Mouse (Mus musculus) limb, embryonic 11.5 days (tissue): ENCODE results near the gene Faiml. TPM values are rescaled to one million over a fixed set of nuclear protein-coding genes. Genes with fewer than 3 reads are reported as not detected.

Experiments used
- ATAC-seq: fragments of 200-750 bp; cut with Nextera tagmentation; 2 replicates; pipeline ENCODE4 v1.8.0; 2017; ENCODE audit warnings: low read depth; ENCODE audit not compliant: insufficient number of reproducible peaks, low FRiP score, low TSS enrichment
- DNase-seq: peaks from one replicate; pipeline ENCODE4 v3.0.0-alpha.2; 2015; ENCODE audit warnings: low spot score
- H3K27ac ChIP-seq: fragments of 300-500 bp; sonication (generic); replicated peaks from 2 replicates; pipeline ENCODE4 v1.5.1; 2014; ENCODE audit warnings: low read depth, mild to moderate bottlenecking, low read length
- H3K27me3 ChIP-seq: fragments of 300-500 bp; sonication (generic); 2 replicates; pipeline ENCODE4 v1.6.1; 2014; ENCODE audit warnings: mild to moderate bottlenecking, low read length, mixed read lengths; ENCODE audit not compliant: control insufficient read depth, insufficient read depth
- H3K36me3 ChIP-seq: fragments of 300-500 bp; sonication (generic); 2 replicates; pipeline ENCODE4 v1.6.1; 2014; ENCODE audit warnings: mild to moderate bottlenecking, low read length, moderate library complexity, mixed read lengths; ENCODE audit not compliant: control insufficient read depth, insufficient read depth
- H3K4me1 ChIP-seq: fragments of 300-500 bp; sonication (generic); 2 replicates; pipeline ENCODE4 v1.6.1; 2014; ENCODE audit warnings: low read length, mixed read lengths; ENCODE audit not compliant: control insufficient read depth, insufficient read depth
- H3K4me2 ChIP-seq: fragments of 300-500 bp; sonication (generic); 2 replicates; pipeline ENCODE4 v1.6.1; 2014; ENCODE audit warnings: low read depth, mild to moderate bottlenecking, moderate library complexity; ENCODE audit not compliant: severe bottlenecking
- H3K4me3 ChIP-seq: fragments of 300-500 bp; sonication (generic); 2 replicates; pipeline ENCODE4 v1.5.1; 2014; ENCODE audit warnings: low read depth, low read length
- H3K9ac ChIP-seq: fragments of 300-500 bp; sonication (generic); 2 replicates; pipeline ENCODE4 v1.6.1; 2014; ENCODE audit warnings: mild to moderate bottlenecking, low read length
- H3K9me3 ChIP-seq: fragments of 300-500 bp; sonication (generic); 2 replicates; pipeline ENCODE4 v1.6.1; 2016; ENCODE audit warnings: low read length; ENCODE audit not compliant: control insufficient read depth
- WGBS: fragments of 180-500 bp; shearing (Covaris S2); extraction: QIAGEN DNeasy Blood & Tissue Kit; methylation state at CpG from one replicate; pipeline ENCODE4 v1.1.7; 2014; 5-methylcytosine and 5-hydroxymethylcytosine counted together
- polyA plus RNA-seq: library from polyadenylated mRNA; unstranded; fragments of >200 nt; fragmentation: Nextera tagmentation; extraction: Ambion mirVana; gene quantifications from 2 replicates; pipeline ENCODE4 v1.2.1, GENCODE M21; 2014

Gene Faiml
- polyA plus RNA-seq, result not detected in 2 replicates

- H3K9me3 ChIP-seq, result no peaks in the 10 kb centered on the region
- no peak within 1 kb of the TSS for H3K27ac ChIP-seq
- H3K36me3 ChIP-seq, result no peaks in the 10 kb centered on the region
- H3K9ac ChIP-seq, result no peak within 1 kb of the TSS
- no peak within 1 kb of the TSS for H3K4me3 ChIP-seq
- no peaks in the 10 kb centered on the region for H3K4me1 ChIP-seq
- WGBS, result 89% methylated on average over 14 of the region's 14 CpGs
- ATAC-seq (no peak), DNase-seq (no peak)
- no peaks in the 10 kb centered on the region for H3K27me3 ChIP-seq
- no peak within 1 kb of the TSS for H3K4me2 ChIP-seq
Observed at GRCm38 (mm10) chr9:99237139-99237538, at the start of gene Faiml. Gene Faiml, minus strand, starts transcription at chr9:99237239.

GRCm38 (mm10) chr9:99258891-99259290 lies 21.9 kb upstream of the Faiml start:
- H3K4me2 ChIP-seq, result no peak overlapping the region
- peaks cover 3% of the 10 kb centered on the region; the same call in 1 of the 2 replicates for H3K36me3 ChIP-seq
- WGBS, result 45% methylated on average over 5 of the region's 5 CpGs
- no peak overlapping the region for H3K27ac ChIP-seq
- DNase-seq (no peak), ATAC-seq (no peak)
- H3K27me3 ChIP-seq, result no peaks in the 10 kb centered on the region
- no peaks in the 10 kb centered on the region for H3K4me1 ChIP-seq
- H3K4me3 ChIP-seq, result no peak overlapping the region
- no peak overlapping the region for H3K9ac ChIP-seq
- H3K9me3 ChIP-seq, result no peaks in the 10 kb centered on the region

GRCm38 (mm10) chr9:99256821-99257220 lies 19.8 kb upstream of the Faiml start:
- H3K4me1 ChIP-seq, result no peaks in the 10 kb centered on the region
- DNase-seq (no peak), ATAC-seq (no peak)
- no peaks in the 10 kb centered on the region; the same call in 1 of the 2 replicates for H3K36me3 ChIP-seq
- no peak overlapping the region for H3K27ac ChIP-seq
- WGBS, result 94% methylated on average over 3 of the region's 3 CpGs
- no peaks in the 10 kb centered on the region for H3K9me3 ChIP-seq
- no peaks in the 10 kb centered on the region for H3K27me3 ChIP-seq
- no peak overlapping the region for H3K4me3 ChIP-seq
- H3K4me2 ChIP-seq, result no peak overlapping the region
- H3K9ac ChIP-seq, result no peak overlapping the region

- DNase-seq (no peak), ATAC-seq (no peak)
- Histone ChIP-seq H3K4me1 (no peaks in the 10 kb centered on the region), H3K9me3 (no peaks in the 10 kb centered on the region), H3K4me3 (no peak overlapping the region), H3K4me2 (no peak overlapping the region), H3K9ac (no peak overlapping the region), H3K36me3 (no peaks in the 10 kb centered on the region; the same call in 1 of the 2 replicates), H3K27ac (no peak overlapping the region), H3K27me3 (no peaks in the 10 kb centered on the region)
- WGBS, result 90% methylated on average over 1 of the region's 1 CpGs
Observed at GRCm38 (mm10) chr9:99256206-99256605, 19.2 kb upstream of the Faiml start.

- Histone ChIP-seq H3K4me2 (no peak overlapping the region), H3K27ac (no peak overlapping the region), H3K9ac (no peak overlapping the region), H3K27me3 (no peaks in the 10 kb centered on the region), H3K4me3 (no peak overlapping the region), H3K36me3 (no peaks in the 10 kb centered on the region; the same call in 1 of the 2 replicates), H3K9me3 (no peaks in the 10 kb centered on the region), H3K4me1 (no peaks in the 10 kb centered on the region)
- WGBS, result 85% methylated on average over 10 of the region's 10 CpGs
- DNase-seq (no peak), ATAC-seq (no peak)
Observed at GRCm38 (mm10) chr9:99253861-99254260, 16.8 kb upstream of the Faiml start.

- H3K27ac ChIP-seq, result no peak overlapping the region
- ATAC-seq (no peak), DNase-seq (no peak)
- no peaks in the 10 kb centered on the region; the same call in 1 of the 2 replicates for H3K36me3 ChIP-seq
- WGBS, result 95% methylated on average over 4 of the region's 4 CpGs
- H3K4me3 ChIP-seq, result no peak overlapping the region
- no peaks in the 10 kb centered on the region for H3K9me3 ChIP-seq
- H3K9ac ChIP-seq, result no peak overlapping the region
- H3K4me1 ChIP-seq, result no peaks in the 10 kb centered on the region
- H3K27me3 ChIP-seq, result no peaks in the 10 kb centered on the region
- H3K4me2 ChIP-seq, result no peak overlapping the region
Observed at GRCm38 (mm10) chr9:99248906-99249305, 11.9 kb upstream of the Faiml start.

GRCm38 (mm10) chr9:99248304-99248703 lies 11.3 kb upstream of the Faiml start:
- no peaks in the 10 kb centered on the region for H3K4me1 ChIP-seq
- no peak overlapping the region for H3K4me2 ChIP-seq
- no peak overlapping the region for H3K9ac ChIP-seq
- no peak for ATAC-seq
- 56% methylated on average over 8 of the region's 8 CpGs for WGBS
- no peak for DNase-seq
- no peak overlapping the region for H3K4me3 ChIP-seq
- no peak overlapping the region for H3K27ac ChIP-seq
- no peaks in the 10 kb centered on the region; the same call in 1 of the 2 replicates for H3K36me3 ChIP-seq
- H3K9me3 ChIP-seq, result no peaks in the 10 kb centered on the region
- H3K27me3 ChIP-seq, result no peaks in the 10 kb centered on the region

- Histone ChIP-seq H3K9ac (peak overlapping the region; percentile 79), H3K4me1 (no peaks in the 10 kb centered on the region), H3K4me3 (peak overlapping the region; percentile 85), H3K27ac (no peak overlapping the region), H3K27me3 (no peaks in the 10 kb centered on the region), H3K36me3 (no peaks in the 10 kb centered on the region), H3K4me2 (peak overlapping the region; percentile 56), H3K9me3 (no peaks in the 10 kb centered on the region)
- ATAC-seq (0 out of 2 replicates have a peak, but pooled peaks have one; percentile 1), DNase-seq (no peak)
- WGBS, result 3% methylated on average over 10 of the region's 10 CpGs
Observed at GRCm38 (mm10) chr9:99243895-99244293, 6.9 kb upstream of the Faiml start.
